Mouse (Mus musculus) spleen, adult 2 months (tissue): ENCODE results near the gene Zfp280b.

Experiments used
- CTCF ChIP-seq: fragments of 200-500 bp; IDR thresholded peaks from 2 replicates; pipeline ENCODE4 v1.5.1; 2011; ENCODE audit warnings: mild to moderate bottlenecking, inconsistent platforms; ENCODE audit not compliant: insufficient read depth, insufficient read length, insufficient replicate concordance; ENCODE audit errors: extremely low read depth
- POLR2A ChIP-seq: fragments of 200-500 bp; IDR thresholded peaks from 2 replicates; pipeline ENCODE4 v1.6.1; 2011; ENCODE audit warnings: low read depth, low read length, inconsistent platforms

DNA sequence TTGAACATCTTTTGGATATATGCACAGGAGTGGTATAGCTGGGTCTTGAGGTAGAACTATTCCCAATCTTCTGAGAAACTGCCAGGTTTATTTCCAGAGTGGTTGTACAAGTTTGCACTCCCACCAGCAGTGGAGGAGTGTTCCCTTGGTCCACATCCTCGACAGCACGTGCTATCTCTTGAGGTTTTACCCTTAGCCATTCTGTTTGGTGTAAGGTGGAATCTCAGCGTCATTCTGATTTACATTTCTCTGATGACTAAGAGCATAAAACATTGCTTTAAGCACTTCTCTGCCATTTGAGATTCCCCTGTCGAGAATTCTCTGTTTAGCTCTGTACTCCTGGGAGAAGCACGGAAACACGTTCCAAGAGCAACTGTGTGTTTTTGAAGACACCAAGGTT lies 19.5 kb upstream of the Zfp280b start:
- TF ChIP-seq CTCF (no peak), POLR2A (no peak)
